ENCODE assay signal across 13 mouse cellular contexts in genomic region chr9:97013698-97014097, GRCm38 (mm10). TPM values are rescaled to one million over a fixed set of nuclear protein-coding genes. Genes with fewer than 3 reads are reported as not detected.
DNase-seq lines count a peak whose midpoint lies in the region; ATAC-seq and TF ChIP-seq lines count a peak whose summit lies in the region.
"Had no signal": no experiment of that assay in that cellular context is flagged by ENCODE, and none has a peak within 500 bp of the region (broad histone marks: within the 10 kb centered on the region; RNA-seq: fewer than 3 reads in every experiment).

No protein-coding gene starts in this region.

- 72% methylated on average over 9 of the region's 9 CpGs for WGBS in forebrain, embryonic 10.5 days
- WGBS in forebrain, postnatal 0 days = 72% methylated on average over 9 of the region's 9 CpGs
- 43% methylated on average over 9 of the region's 9 CpGs for WGBS in kidney, embryonic 16.5 days
- WGBS in neural tube, embryonic 13.5 days = 69% methylated on average over 9 of the region's 9 CpGs

- no peak overlapping the region for H3K4me2 ChIP-seq in forebrain, postnatal 0 days (ENCODE audit: low read depth)
- peak overlapping the region; percentile 5; the same call in 1 of the 2 replicates for H3K4me2 ChIP-seq in kidney, embryonic 16.5 days (replicated peaks; ENCODE audit: low read depth, low read length)
- H3K4me2 ChIP-seq in neural tube, embryonic 13.5 days = peak overlapping the region; percentile 77

- H3K9me3 ChIP-seq in forebrain, embryonic 10.5 days = peaks cover 10% of the 10 kb centered on the region; the same call in 1 of the 2 replicates
- H3K9me3 ChIP-seq in forebrain, postnatal 0 days (ENCODE audit: low read length) = no peaks in the 10 kb centered on the region
- no peaks in the 10 kb centered on the region for H3K9me3 ChIP-seq in kidney, embryonic 16.5 days (ENCODE audit: low read length)
- H3K9me3 ChIP-seq in neural tube, embryonic 13.5 days = peaks cover 3% of the 10 kb centered on the region

- peaks cover 54% of the 10 kb centered on the region for H3K36me3 ChIP-seq in forebrain, embryonic 10.5 days (replicated peaks)
- 0 out of 2 replicates have a peak, but pooled peaks cover 3% of the 10 kb centered on the region for H3K36me3 ChIP-seq in forebrain, postnatal 0 days (ENCODE audit: insufficient read depth)
- H3K36me3 ChIP-seq in kidney, embryonic 16.5 days (ENCODE audit: insufficient read depth, low read length) = no peaks in the 10 kb centered on the region; the same call in 1 of the 2 replicates
- peaks cover 9% of the 10 kb centered on the region for H3K36me3 ChIP-seq in neural tube, embryonic 13.5 days
- H3K36me3 ChIP-seq: G1E had no signal

- TF ChIP-seq CTCF in forebrain, postnatal 0 days (IDR thresholded peaks at IDR 0.05; ENCODE audit: low read depth) = no peak
- no peak for TF ChIP-seq CTCF in layer of hippocampus, adult 2 months (conservative IDR thresholded peaks at IDR 0.05)

- no peak overlapping the region for H3K9ac ChIP-seq in forebrain, postnatal 0 days
- H3K9ac ChIP-seq in kidney, embryonic 16.5 days (replicated peaks; ENCODE audit: low read length) = no peak overlapping the region
- no peak overlapping the region for H3K9ac ChIP-seq in neural tube, embryonic 13.5 days
- H3K9ac ChIP-seq: liver, embryonic 14.5 days had no signal

- no peak for DNase-seq in forebrain, embryonic 10.5 days (ENCODE audit: extremely low spot score, low spot score)
- no peak for DNase-seq in forebrain, postnatal 0 days
- no peak for DNase-seq in layer of hippocampus, adult 2 months (ENCODE audit: low spot score in 2 of 2)
- no peak for DNase-seq in layer of hippocampus, adult 9-11 months
- DNase-seq in left cerebral cortex, postnatal 4 days = no peak
- no peak for DNase-seq in lung, postnatal 10 days
- DNase-seq: gastrocnemius, postnatal 36 days had no signal

- no peak for ATAC-seq in forebrain, postnatal 0 days
- no peak for ATAC-seq in kidney, embryonic 16.5 days (ENCODE audit: low FRiP score, low TSS enrichment)
- ATAC-seq in neural tube, embryonic 13.5 days (ENCODE audit: low read depth) = no peak

- no peak overlapping the region; the same call in 1 of the 2 replicates for H3K4me3 ChIP-seq in forebrain, embryonic 10.5 days
- H3K4me3 ChIP-seq in forebrain, postnatal 0 days (ENCODE audit: low read depth, low read length) = no peak overlapping the region
- no peak overlapping the region for H3K4me3 ChIP-seq in layer of hippocampus, adult 2 months
- no peak overlapping the region for H3K4me3 ChIP-seq in kidney, embryonic 16.5 days (ENCODE audit: low read length)
- no peak overlapping the region for H3K4me3 ChIP-seq in neural tube, embryonic 13.5 days

- intact Hi-C loops in left cerebral cortex, postnatal 4 days (cut with DNase I) = no loop called here

- H3K4me1 ChIP-seq in forebrain, embryonic 10.5 days = peaks cover 80% of the 10 kb centered on the region
- peaks cover 18% of the 10 kb centered on the region for H3K4me1 ChIP-seq in forebrain, postnatal 0 days (ENCODE audit: insufficient read depth)
- peaks cover 61% of the 10 kb centered on the region for H3K4me1 ChIP-seq in kidney, embryonic 16.5 days (ENCODE audit: insufficient read depth, low read length)
- H3K4me1 ChIP-seq in neural tube, embryonic 13.5 days (replicated peaks) = peaks cover 86% of the 10 kb centered on the region

- H3K27ac ChIP-seq in forebrain, embryonic 10.5 days = peak overlapping the region; percentile 98
- H3K27ac ChIP-seq in forebrain, postnatal 0 days (ENCODE audit: low read depth, low read length) = no peak overlapping the region
- H3K27ac ChIP-seq in layer of hippocampus, adult 2 months = peak overlapping the region; percentile 65
- H3K27ac ChIP-seq in kidney, embryonic 16.5 days (ENCODE audit: low read length) = peak overlapping the region; percentile 79
- H3K27ac ChIP-seq in neural tube, embryonic 13.5 days (replicated peaks) = peak overlapping the region; percentile 83
- H3K27ac ChIP-seq: liver, embryonic 14.5 days; macrophage had no signal

- H3K27me3 ChIP-seq in forebrain, embryonic 10.5 days (ENCODE audit: poor library complexity, severe bottlenecking) = no peaks in the 10 kb centered on the region; the same call in 1 of the 2 replicates
- H3K27me3 ChIP-seq in forebrain, postnatal 0 days (ENCODE audit: insufficient read depth, low read length) = no peaks in the 10 kb centered on the region
- H3K27me3 ChIP-seq in kidney, embryonic 16.5 days (ENCODE audit: insufficient read depth, low read length) = no peaks in the 10 kb centered on the region
- H3K27me3 ChIP-seq in neural tube, embryonic 13.5 days = no peaks in the 10 kb centered on the region

RNA-seq across cellular contexts. Expression of gene Spsb4, which starts 4.9 kb away (rescaled TPM):
- polyA plus RNA-seq in forebrain, embryonic 10.5 days (2016; fragmentation: Nextera tagmentation; extraction: Ambion mirVana) = 102 and 109 TPM in 2 replicates
- 22.7 and 28.3 TPM in 2 replicates for total RNA-seq in forebrain, postnatal 0 days (2014; rRNA removed)
- 14.8 and 16.0 TPM in 2 replicates for polyA plus RNA-seq in forebrain, postnatal 0 days (2015; fragmentation: Nextera tagmentation; extraction: Ambion mirVana)
- 1 to 10 TPM; 4.9 to 5.1 TPM for total RNA-seq in layer of hippocampus, adult 2 months (2021)
- polyA plus RNA-seq in kidney, embryonic 16.5 days (2015; fragmentation: Nextera tagmentation; extraction: Ambion mirVana) = 64.3 and 66.6 TPM in 2 replicates
- 59.6 and 62.4 TPM in 2 replicates for polyA plus RNA-seq in neural tube, embryonic 13.5 days (2015; fragmentation: Nextera tagmentation; extraction: Ambion mirVana)
- 10 to 100 TPM; 20.2 to 20.6 TPM for total RNA-seq in left cerebral cortex, postnatal 4 days (2021)
- total RNA-seq: G1E; neutrophil, adult 5-6 weeks had no signal
- polyA plus RNA-seq: G1E had no signal
